Mouse (Mus musculus) liver, embryonic 14.5 days (tissue): ENCODE data around the gene Enox1.

Experiments
- CTCF ChIP-seq: IDR thresholded peaks from 2 replicates; pipeline ENCODE4 v1.5.1; 2016; ENCODE audit warnings: antibody characterized with exemption, low read depth, control low read depth
- EP300 ChIP-seq: IDR thresholded peaks from 2 replicates; pipeline ENCODE4 v1.6.1; 2016; ENCODE audit warnings: antibody characterized with exemption, low read depth

DNA sequence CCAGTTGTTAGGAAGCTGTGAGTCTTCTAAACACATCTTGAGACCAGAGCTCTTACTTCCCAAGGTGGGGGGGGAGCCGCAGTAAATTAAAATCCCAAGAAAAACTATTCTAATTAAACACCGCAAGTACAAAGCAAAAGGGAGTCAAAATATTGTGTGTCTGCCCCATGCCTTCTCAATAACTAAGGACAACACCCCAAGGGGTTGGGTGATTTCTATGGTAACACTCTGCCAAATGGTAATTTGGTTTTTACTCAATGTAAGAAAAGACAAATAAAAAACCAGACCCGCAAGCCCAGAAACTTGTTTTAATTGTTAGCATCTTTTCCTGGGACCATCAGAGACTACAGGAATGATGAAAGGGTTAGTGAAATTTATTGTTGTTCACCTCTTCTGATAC, 220.9 kb downstream of the Enox1 start:
- TF ChIP-seq EP300 (no peak), CTCF (no peak)
